Mouse (Mus musculus): Measurements from ENCODE around the gene Fam189a1.

- TF ChIP-seq CTCF (IDR thresholded peaks at IDR 0.05; ENCODE audit: low read depth, low read length): no peak
- no peak for TF ChIP-seq POLR2A (IDR thresholded peaks at IDR 0.05; ENCODE audit: borderline replicate concordance, low read depth, low read length)
Measured at GRCm38 (mm10) chr7:65041106-65041505, 115.3 kb downstream of the Fam189a1 start.

Measured in bone marrow macrophage, adult 2 months (primary cell).